Mouse (Mus musculus) lung, adult 18-20 months (tissue): ENCODE measurements around the gene Mtss1l.
A peak's percentile ranks its signal among the peaks of the same experiment; 100 is the strongest.

Experiments used
- DNase-seq, 2 experiments: peaks; one replicate each; pipeline ENCODE4 v3.0.0; 2022; ENCODE audit warnings: mixed read lengths in 2 of 2

Gene Mtss1l

DNA sequence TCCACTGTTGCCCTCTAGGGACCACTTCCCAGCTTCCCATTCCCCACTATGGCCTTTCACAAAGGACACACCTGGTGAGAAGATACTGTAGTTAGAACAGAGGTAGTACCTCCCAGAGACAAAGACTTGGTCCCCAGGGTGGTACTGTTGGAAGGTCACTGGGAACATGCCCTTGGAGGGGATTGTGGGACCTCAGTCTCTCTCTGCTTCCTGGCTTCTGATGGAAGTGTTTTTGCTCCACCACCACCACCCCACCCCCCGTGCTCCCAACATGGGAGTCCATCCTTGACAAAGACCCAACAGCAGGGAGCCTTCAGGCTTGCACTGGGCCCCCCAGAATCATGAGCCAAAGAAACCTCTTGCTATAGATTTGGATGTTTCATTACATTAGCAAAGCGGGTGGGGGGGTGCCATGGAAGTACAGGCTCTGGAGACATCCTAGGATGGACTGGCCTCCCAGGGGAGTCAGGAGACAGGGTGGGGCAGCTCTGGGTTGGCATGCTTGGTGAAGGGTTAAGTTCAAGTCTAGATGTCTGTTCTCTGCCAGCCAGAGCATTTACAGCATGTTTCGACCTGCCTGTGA is 14.9 kb upstream of the Mtss1l start:
- no peak for DNase-seq

DNA sequence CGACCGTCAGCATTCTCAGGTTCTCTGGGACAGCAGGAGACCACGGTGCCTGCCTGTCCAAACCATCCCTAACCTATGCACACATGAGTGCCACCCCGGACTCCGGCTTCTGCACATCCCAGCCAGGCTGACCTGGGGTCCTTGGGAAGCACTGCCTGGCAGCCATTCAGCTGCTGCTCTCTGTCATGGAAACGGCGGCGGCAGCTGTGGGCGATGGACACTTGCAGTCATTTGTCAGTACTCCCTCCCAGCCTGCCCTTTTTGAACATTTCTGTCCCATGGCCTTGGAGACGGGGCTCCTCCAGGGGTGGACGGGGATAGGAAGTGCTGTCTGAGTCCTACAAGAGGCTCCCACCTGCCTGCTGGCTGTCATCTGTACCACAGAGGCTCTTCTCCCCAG is 12.8 kb upstream of the Mtss1l start:
- no peak for DNase-seq

- no peak for DNase-seq
Observed at GRCm38 (mm10) chr8:110710593-110710992, 10.7 kb upstream of the Mtss1l start.

GRCm38 (mm10) chr8:110711271-110711934 is 9.9 kb upstream of the Mtss1l start:
- DNase-seq, result peak; percentile 48 to 73

DNA sequence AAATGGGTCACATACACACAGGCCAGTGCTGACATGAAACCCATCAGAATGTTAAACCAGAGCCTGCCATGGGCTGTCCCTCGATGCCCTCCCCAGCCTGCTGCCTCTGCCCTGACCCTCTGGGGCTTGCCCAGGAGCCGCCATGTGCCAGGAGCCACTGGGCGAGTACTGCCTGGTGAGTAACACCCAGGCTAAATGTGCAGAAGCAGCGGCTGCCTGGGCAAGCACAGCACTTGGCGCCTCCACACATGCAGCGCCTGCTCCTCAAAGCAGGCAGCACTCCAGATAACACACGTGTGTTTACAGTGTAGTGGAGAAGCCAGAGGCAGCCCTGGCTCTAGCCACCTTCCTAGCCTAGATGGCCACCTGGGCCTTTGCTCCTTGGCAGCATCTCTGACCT is 8.2 kb upstream of the Mtss1l start:
- DNase-seq, result no peak

- DNase-seq, result no peak
Observed at GRCm38 (mm10) chr8:110714827-110715519, 6.3 kb upstream of the Mtss1l start.

GRCm38 (mm10) chr8:110716075-110716474 is 5.2 kb upstream of the Mtss1l start:
- DNase-seq, result peak; percentile 46 to 66

GRCm38 (mm10) chr8:110717131-110717530 is 4.1 kb upstream of the Mtss1l start:
- no peak for DNase-seq

GRCm38 (mm10) chr8:110718209-110718968 is 2.9 kb upstream of the Mtss1l start:
- DNase-seq, result no peak

DNA sequence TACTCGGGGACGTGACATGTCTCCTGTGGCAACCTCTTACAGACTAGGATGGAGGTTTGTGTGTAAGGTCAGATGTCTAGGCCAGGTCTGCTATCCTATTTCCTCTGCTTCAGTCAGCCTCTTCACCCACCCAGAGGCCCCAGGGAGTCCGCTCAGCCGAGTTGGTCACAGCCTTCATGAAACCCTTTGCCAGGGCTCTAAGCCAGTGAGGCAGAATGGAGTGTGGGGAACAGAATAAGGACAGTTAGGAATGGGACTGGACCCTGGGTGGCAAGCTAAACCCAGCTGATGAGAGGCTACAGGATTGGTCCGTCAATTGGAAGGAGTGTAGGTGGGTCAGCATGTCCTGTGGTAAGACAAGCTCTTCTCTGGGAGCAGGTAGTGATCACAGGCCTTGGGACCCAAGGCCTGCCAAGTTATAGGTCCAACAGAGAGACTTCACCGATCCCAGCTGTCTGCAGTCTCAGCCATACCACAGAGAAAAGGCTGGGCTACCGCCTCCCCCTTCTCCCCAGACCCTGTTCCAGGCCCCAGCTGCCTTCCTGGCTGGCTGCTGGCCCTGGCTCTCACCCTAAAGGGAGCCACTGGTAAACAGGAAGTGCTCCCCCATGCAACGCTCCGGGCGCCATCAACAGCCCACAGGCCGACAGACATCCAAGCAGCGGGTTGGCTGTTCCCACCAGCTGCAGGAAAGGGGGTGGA is 2.2 kb upstream of the Mtss1l start:
- DNase-seq, result peak; percentile 53 to 73

GRCm38 (mm10) chr8:110719898-110720653 is 1.2 kb upstream of the Mtss1l start:
- DNase-seq, result no peak

DNA sequence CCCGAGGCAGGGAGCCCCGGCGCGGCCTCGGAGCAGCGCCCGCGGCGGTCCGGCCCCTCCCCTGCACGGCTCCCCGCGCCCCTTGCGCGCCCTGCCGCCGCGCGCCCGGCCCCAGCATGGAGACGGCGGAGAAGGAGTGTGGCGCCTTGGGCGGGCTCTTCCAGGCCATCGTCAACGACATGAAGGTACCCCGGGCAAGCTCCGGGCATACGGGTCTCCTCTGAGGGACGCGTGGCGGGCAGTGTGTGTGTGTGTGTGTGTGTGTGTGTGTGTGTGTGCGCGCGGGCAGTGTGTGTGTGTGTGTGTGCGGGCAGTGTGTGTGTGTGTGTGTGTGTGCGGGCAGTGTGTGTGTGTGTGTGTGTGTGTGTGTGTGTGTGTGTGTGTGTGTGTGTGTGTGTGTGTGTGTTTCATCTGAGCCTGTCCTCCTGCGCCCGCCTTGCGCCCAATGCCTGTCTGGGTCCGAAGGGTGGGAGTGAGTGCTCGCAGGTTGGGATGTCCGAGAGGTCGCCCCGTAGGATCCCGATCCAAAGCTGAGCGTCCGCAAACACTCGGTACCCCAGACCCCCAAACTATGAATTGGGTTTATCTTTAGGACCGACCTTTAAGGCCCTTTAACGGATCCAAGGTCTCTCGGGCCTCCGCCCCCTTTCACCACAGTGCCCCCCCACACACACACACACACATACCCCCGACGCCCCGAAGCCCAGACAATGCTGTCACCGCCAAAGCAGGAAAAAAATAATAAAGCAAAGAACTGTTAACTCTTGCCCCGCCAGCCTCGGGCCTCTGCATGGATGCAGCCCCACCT is 534 bp downstream of the Mtss1l start:
- DNase-seq, result no peak

DNA sequence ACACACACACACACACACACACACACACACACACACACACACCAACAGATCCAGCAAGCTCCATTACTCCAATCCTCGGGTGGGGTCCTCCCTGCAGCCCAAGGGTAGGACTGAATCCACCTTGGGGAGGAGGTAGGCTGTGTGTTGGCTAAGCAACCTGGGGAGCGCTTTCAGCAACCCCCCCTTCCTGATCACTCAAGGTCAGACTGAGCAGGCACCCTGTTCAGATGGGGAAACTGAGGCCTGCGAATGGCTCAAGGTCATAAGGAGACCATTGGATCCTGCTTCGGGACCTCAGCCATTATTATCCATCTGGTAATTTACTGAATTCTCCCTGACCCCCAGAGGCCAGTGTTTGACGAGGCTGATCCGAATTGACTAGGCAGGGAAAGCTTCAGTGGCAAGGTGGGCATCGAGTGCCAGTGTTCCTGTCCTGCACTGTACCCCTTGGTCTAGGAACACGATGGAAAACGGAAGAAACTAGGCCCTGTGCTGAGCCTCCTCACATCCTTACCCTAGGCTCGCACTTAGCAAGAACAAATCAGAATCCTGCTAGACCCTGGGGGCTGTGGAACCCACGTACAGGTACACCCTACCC is 1.2 kb downstream of the Mtss1l start:
- no peak for DNase-seq

DNA sequence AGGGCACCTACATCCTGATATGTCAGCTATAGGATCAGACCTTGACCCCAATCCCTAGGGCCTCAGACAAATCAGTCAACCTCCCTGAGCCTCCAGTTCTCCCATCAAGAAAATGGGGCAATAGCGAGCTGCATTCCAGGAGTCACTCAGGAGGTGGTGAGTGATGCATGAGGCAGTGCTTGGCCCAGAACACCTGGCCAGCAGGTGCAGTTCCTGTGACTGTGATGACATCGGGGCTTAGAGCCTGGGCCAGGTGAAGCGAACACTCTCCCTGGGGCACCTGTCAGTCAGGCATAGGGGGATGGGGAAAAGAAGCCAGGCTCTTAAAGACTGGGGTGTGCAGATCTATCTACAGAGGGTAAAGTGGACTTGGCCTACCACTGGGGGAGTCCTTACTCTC is 3.2 kb downstream of the Mtss1l start:
- DNase-seq, result no peak

DNA sequence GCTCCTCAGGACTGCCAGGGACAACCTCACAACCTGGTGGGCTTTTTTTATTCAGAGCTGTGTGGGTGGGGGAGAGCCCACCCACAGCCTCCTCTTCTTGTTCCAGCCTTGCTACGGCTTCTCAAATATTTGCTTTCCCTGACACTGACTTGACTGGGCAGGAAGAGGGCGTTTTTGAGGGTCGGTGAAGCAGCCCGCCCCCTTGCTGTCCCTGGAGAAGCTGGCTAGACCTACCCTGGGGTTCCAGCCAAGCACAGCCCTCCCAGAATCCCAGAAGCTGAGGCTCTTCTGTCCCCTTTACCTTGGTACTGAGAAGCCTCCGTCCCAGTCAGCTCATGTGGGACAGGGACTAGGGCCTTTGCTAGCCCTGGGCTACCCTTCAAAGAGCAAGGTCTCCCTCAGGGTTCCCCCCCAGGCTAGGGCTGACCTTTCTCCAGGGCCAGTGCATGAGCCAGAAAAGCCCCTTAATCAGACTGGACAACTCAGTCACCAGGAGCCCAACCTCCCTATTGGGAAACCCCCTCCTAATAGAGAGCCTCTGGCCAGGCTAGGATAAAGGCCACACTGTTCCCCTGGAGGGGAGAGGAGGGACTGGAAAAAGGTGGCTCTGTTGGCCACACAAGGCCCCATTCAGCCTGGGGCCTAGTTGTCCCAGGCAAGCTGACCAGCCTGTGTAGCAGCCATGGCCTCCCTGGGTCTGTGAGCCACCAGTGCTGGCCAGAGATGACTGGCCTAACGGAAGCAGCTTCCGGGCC is 4.0 kb downstream of the Mtss1l start:
- no peak for DNase-seq

GRCm38 (mm10) chr8:110726893-110727292 is 5.6 kb downstream of the Mtss1l start:
- DNase-seq, result no peak

- no peak for DNase-seq
Observed at GRCm38 (mm10) chr8:110731346-110731859, 10.1 kb downstream of the Mtss1l start.

DNA sequence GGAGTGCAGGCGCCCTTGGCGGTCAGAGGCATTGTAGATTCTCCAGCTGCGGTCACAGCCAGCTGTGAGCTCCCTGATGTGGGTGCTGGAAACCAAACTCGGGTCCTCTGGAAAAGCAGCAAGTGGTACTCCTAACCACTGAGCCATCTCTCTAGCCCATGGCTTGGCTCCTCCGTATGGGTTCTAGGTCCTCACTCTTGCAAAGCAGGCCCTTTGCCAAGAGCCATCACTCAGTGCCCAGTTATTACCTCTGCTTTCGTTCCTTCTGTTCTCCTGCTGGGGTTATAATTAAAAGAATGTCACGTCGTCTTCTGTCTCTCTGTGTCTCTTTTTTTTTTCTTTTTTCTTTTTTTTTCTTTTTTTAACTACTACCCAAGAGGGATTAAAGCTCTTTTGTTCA is 11.8 kb downstream of the Mtss1l start:
- DNase-seq, result no peak

GRCm38 (mm10) chr8:110738591-110739195 is 17.4 kb downstream of the Mtss1l start:
- DNase-seq, result no peak
